Mouse (Mus musculus): Measurements from ENCODE around the gene Poc1a.

DNA sequence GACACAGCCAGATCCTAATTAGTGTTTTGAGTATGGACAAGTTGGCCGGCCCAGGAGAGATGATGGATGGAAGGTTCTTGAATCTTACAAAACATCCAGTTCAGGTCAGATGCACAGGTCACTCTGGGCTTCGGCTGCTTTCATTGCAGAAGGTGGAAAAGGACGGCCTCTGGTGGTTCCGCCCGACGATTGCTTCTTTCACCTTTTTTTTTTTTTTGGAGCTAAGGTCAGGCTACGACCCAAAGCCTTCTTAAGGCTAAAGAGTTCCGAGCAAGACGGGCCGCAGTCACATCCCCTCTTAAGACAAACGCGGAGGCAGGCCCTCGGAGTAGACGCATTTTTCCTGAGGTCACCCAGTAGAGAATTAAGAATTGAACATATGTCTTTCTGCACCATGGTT lies 475 bp upstream of the Poc1a start:
- peak; percentile 43; the same call in 1 of the 2 replicates for TF ChIP-seq CTCF (IDR thresholded peaks at IDR 0.05; ENCODE audit: control insufficient read depth, insufficient read depth, insufficient replicate concordance, low read depth, low read length)
- 0 out of 2 replicates have a peak, but pooled peaks have one; percentile 24 for TF ChIP-seq POLR2A (IDR thresholded peaks at IDR 0.05; ENCODE audit: control insufficient read depth, low read depth, low read length)
